Mouse (Mus musculus): ENCODE data around the gene Fam131a.

The Fam131a gene

DNA sequence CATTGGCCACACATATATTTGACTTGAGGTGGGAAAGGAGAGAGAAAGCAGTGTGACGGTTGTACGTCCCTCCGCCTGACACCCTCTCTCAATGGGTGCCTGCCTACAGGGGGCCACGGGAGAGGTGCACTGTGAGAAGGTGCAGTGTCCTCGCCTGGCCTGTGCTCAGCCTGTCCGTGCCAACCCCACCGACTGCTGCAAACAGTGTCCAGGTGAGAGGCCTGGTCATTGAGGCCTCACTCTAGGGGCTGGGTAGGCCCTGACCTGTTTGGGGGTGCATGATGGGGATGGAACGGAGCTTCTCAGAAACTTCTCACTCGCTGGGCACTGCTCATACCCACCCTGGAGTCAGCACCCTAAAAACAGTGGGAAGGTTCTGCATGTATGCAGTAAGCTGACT, 46.8 kb downstream of the Fam131a start:
- DNase-seq (ENCODE audit: extremely low spot score, low spot score), result no peak

- DNase-seq (ENCODE audit: extremely low spot score, low spot score), result no peak
These were observed 53.6 kb downstream of the Fam131a start for GRCm38 (mm10) chr16:20746641-20747040.

DNA sequence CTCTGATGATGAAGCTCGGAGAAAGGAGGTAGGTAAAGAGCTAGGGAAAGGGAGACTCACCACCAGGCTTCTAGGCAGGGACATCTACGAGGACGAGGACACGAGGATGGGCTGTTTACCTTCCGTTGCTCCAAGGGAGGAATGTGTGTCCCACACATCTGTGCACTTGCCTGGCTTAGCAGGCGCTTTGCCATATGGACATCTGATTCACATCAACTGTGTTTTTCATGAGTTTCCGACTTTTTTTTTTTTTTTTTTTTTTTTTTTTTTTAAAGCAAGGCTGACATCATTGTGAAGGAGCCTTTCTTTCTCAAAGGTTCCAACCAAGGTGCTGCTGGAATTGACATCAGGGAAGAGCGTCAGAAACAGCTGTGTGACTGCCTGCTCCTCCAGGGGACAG, 57.5 kb downstream of the Fam131a start:
- DNase-seq (ENCODE audit: extremely low spot score, low spot score), result no peak

All from neural tube, embryonic 10.5 days (tissue).